Mouse (Mus musculus): ENCODE data around the gene Arv1.

Gene Arv1

DNA sequence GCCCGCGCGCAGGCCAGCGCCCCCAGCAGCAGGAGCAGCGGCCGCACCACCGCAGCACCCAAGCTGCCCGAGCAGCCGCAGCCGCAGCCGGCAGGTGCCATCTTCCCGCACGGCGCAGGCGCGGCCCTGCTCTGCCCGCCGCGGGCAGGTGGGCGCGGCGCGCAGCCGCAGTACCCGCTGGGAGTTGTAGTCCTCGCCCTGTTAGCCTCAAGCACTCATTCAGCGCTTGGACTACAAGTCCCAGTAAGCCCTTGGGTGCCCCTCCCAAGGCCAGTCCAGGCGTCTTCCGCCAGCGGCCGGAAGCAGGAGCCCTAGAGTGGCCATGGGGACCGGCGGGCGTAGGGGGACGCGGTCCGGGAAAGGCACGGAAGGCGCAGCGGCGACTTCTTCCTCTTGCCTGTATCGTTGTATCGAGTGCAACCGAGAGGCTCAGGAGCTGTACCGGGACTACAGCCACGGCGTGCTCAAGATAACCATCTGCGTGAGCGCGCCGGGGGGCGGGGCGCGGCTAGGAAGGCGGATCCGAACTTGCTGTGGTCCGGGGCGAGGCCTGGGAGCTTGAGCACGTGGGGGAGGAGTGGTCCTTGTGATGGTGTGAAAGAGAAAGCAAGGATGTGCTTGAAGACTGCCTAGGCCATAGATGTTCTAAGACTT is at the start of gene Arv1, which contains the start of gene Ttc13:
Gene Arv1 (plus strand): TSS at position 278 of the 654 bp plus-strand sequence.
Gene Ttc13 (minus strand): TSS at position 122 of the 654 bp plus-strand sequence.
- peak; percentile 94 to 96 for DNase-seq (ENCODE audit: low spot score in 2 of 2)

DNA sequence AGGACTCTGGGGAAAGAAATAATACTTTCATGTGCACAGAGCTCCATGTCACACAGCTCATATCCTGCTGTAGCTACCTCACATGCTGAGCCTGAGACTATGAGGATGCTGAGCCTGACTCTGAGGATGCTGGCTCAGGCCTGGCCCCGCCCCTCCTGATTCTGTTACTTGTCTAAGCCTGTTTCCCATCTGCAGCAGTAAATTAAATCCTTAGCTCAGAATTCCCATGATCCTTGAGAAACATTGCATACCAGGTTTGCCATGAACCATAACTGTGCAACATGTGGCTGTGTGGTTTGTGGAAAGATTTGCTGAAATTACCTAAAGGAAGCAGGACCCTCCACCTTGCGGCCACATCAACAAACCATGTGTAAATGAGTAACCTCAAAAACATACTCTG is 49.6 kb upstream of the Arv1 start:
- no peak for DNase-seq (ENCODE audit: low spot score in 2 of 2)

GRCm38 (mm10) chr8:124676661-124677060 is 45.3 kb upstream of the Arv1 start:
- no peak for DNase-seq (ENCODE audit: low spot score in 2 of 2)

DNA sequence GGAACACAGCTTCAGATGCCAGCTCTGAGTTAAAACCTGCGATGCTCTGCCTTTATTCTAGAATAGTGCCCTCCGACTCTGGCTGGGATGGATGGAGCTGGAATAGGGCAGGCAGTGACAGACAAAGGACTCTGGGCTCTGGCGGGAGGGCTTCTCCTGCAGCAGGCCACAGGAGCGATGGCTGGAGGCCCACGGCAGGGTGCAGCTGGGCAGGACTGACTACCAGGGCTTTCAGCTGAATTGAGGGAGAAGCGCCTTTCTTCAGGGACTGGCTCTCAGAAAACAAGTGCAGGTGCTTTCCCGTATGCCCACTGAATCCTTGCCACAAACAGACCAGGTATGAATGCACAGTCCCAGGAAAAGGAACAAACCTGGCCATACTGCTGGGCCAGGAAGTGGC is 44.9 kb upstream of the Arv1 start:
- DNase-seq (ENCODE audit: low spot score in 2 of 2) = no peak

DNA sequence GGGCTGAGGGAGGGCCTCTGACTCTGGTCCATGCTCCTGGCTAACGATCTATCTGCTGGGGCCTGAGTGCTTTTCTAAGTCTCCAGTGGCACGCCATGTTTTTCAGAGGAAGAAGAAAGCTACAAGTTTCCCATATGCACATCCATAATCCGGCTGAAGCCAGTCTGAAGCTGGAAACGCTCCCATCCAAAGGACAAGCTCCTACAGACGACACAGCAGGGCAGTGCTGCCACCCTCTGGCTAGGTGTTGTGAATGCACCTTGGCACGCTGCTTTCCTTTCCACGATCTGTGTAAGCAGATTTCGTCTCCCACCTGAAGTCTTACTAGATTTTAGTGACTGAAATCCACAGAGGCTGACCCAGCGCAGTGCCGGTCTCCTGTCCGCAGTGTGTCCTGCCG is 44.5 kb upstream of the Arv1 start:
- DNase-seq (ENCODE audit: low spot score in 2 of 2) = peak; percentile 59 to 76

DNA sequence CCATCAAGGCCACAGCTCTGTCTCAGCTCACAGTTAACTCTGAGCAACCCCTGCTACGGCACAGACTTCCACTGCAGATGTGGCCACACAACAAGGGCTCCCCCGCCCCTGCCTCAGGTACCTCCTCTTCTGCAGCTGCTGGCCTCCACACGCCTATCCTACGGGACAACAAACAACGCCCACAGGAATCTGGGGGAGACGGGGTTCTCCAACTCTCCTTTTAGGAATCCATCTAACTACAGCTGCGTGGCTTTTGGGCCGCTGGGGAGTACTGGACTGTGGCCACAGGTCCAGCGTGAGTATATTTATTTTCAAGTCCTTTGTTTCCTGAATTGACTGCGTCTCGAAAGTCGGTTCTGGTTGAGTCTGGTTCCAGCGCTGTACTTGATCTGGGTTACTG is 43.7 kb upstream of the Arv1 start:
- DNase-seq (ENCODE audit: low spot score in 2 of 2) = no peak

- no peak for DNase-seq (ENCODE audit: low spot score in 2 of 2)
These were observed 40.7 kb upstream of the Arv1 start for GRCm38 (mm10) chr8:124681077-124681791.

- no peak for DNase-seq (ENCODE audit: low spot score in 2 of 2)
These were observed 40.2 kb upstream of the Arv1 start for GRCm38 (mm10) chr8:124681792-124682157.

- DNase-seq (ENCODE audit: low spot score in 2 of 2) = no peak
These were observed 39.7 kb upstream of the Arv1 start for GRCm38 (mm10) chr8:124682218-124682617.

DNA sequence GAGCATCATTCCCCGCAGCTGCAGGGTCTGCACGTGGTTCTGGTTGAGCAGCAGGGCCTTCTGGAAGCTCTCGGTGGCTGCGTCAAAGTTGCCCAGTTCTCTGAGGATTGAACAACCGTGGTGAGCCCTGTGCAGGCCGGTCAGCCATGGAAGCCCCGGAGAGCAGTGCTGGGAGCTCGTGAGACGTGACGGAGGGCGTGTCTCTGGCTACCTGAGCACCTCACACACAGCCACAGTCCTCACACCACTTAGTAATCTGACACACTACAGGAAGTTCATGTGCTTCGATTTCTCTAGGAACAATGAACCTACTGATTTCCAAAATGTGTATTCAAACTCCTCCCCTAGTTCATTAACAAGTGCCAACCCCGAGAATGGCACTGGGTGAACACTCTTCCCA is 33.0 kb upstream of the Arv1 start:
- no peak for DNase-seq (ENCODE audit: low spot score in 2 of 2)

GRCm38 (mm10) chr8:124691706-124692105 is 30.2 kb upstream of the Arv1 start:
- no peak for DNase-seq (ENCODE audit: low spot score in 2 of 2)

- no peak for DNase-seq (ENCODE audit: low spot score in 2 of 2)
These were observed 26.4 kb upstream of the Arv1 start for GRCm38 (mm10) chr8:124695424-124696100.

DNA sequence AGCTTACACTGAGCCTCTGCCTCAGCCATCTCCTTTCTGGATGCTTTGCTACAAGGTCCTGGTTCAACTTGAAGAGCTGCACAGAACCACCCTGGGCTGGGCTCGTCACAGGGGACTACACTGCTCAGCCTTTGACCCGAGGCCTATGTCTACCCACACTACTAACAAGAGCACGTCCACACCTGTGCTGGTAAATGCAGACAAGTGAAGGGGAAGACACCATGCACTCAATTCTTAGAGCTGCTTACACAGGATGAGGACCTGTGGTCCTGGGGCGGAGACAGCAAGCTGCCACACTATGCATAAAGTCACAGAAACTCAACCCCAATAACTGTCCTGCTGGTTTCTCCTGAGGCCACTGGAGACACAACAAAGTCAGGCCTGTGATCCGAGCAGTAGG is 21.7 kb upstream of the Arv1 start:
- no peak for DNase-seq (ENCODE audit: low spot score in 2 of 2)

- DNase-seq (ENCODE audit: low spot score in 2 of 2) = peak in 1 of 2 experiments; percentile 41
These were observed 20.9 kb upstream of the Arv1 start for GRCm38 (mm10) chr8:124701023-124701422.

- DNase-seq (ENCODE audit: low spot score in 2 of 2) = peak in 1 of 2 experiments; percentile 56
These were observed 19.8 kb upstream of the Arv1 start for GRCm38 (mm10) chr8:124702183-124702582.

DNA sequence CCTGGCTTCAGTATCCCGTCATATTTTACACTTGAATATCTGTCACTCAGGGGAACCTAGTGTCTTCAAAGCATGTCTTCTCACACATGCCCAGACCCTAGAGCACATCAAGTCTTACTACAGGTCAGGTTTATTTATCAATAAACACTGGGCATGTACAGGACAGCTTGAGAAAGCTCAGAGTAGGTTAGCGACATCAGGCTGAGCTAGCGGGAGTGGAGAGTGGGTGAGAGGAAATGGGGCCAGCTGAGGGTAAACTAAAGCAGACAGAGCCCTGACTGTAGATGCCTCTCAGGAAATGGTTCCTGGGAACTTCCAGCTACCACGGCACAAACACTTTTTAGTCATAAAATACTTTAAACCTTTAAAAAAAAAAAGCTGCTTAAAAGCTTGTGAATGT is 18.4 kb upstream of the Arv1 start:
- no peak for DNase-seq (ENCODE audit: low spot score in 2 of 2)

DNA sequence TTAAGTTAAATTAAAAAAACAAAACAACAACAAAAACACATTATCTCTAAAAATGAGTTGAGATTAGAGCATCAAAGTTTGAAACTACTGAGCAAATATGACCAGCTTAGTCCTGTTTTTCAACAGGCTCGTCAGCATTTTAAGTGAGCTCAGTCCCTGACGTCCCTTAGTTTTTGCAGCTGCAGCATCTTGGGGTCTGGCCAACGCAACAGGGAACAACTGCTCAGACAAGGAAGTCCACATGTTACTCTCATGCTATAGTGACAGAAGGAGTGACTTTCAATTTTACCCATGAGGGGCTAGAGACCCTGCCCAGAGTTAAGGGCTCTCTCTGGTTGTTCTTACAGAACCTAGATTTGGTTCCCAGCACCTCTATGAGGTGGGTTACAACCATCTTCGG is 17.6 kb upstream of the Arv1 start:
- no peak for DNase-seq (ENCODE audit: low spot score in 2 of 2)

GRCm38 (mm10) chr8:124705823-124706222 is 16.1 kb upstream of the Arv1 start:
- no peak for DNase-seq (ENCODE audit: low spot score in 2 of 2)

DNA sequence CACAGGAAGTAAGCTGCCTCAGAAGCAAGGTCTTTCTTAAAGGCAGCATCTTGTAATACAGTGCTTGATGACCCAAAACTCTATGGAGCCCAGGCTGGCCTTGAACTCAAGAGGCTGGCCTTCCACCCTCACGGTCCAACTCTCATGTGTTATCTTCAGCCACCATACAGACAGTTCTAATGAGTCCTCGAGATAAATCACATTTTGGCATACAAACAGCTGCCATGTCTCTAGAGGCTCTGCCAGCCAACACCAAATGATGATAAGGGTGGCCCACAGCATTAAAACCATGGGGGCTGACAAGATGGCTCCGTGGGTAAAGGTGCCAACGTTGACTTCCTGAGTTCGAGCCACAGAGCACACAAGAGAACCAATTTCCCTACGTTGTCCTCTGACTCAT is 8.7 kb upstream of the Arv1 start:
- no peak for DNase-seq (ENCODE audit: low spot score in 2 of 2)

DNA sequence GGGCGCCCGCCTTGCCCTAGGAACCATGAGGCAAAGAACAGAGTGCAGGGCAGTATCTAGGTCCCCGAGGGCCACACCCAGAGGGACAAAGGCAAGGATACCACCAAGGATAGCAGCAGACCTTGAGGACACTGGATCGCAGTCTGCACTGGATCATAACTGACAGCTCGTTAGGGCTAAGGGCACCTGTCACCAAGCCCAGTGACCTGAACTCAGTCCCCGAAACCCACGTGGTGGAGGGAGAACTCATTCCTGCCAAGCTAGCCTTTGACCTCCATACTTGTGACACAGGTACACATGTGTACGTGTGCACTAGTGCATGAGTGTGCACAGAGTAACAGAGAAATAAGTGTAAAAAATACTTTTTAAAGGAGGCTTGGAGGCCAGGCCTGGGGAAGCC is 6.2 kb upstream of the Arv1 start:
- DNase-seq (ENCODE audit: low spot score in 2 of 2) = no peak

- DNase-seq (ENCODE audit: low spot score in 2 of 2) = no peak
These were observed 1.8 kb upstream of the Arv1 start for GRCm38 (mm10) chr8:124720133-124720532.

DNA sequence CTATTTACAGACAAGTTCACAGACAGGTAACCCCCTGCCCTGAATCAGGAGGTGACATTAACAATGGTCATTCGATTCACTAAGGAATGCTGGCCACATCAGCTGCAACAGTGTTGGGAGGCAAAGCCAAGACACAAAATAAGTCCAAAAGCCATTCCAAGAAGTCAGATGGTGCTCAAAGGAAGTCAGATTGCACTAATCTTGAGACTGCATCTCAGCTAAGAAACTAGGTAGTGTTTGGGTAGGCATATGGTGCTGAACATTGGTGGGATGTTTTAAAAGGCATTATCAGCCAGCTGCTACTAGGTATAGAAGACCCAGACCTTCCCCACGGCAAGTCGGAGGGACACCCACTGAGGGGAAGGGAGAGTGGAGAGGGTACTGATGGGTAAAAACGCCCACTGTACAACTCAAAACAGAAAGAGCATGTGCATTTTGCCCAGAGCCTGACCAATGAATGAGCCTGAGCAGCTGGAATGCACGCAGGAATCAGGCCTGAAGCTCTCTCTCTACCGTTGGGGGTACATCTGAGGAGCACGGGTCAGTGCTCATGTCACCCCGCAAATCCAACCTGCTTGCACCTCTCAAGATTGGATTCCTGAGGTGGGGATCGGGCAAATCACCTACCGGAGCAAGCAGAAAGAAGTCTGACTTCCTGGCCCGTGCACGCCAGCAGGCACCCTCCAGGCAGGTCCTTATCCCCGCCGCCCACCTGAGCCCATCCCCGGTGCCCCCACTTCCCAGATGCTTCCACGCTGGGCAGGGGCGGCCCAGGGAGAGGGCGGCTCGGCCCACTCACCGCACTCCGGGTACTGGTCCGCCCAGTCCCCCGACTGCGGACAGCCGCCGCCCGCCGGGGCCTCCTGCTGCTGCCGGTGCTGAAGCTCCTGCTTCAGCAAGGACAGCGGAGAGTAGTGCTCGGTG is 739 bp upstream of the Arv1 start:
- no peak for DNase-seq (ENCODE audit: low spot score in 2 of 2)
